Mouse (Mus musculus): Measurements from ENCODE around the gene Dpt. TPM values are rescaled to one million over a fixed set of nuclear protein-coding genes. Genes with fewer than 3 reads are reported as not detected.

Gene Dpt
- polyA plus RNA-seq, 1 experiment from 2014 or later: 21.2 TPM

DNA sequence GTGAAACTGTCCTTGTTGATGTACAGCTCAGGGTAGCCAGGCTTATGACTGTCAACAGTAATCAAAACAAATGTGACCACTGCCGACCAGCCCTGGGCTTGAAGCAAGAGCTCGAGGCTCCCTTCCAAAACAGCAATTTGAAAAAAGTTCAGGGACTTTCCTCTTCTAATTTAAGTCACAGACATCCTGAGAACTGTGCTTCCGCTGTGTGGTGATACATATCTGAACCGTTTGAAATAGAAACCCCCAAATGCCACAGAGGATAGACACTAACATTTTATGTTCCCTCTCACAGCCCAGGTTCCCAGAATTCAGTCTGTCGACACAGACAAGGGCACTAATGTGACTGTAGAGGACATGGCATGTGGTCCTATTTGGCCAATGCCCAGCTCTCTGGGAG, 18.9 kb downstream of the Dpt start:
- Histone ChIP-seq H3K9ac (ENCODE audit: low read length) (no peak overlapping the region), H3K4me1 (ENCODE audit: control insufficient read depth in 2 of 2, insufficient read depth in 2 of 2, low read length in 2 of 2) (peaks cover 0 to 4% of the 10 kb centered on the region in 2 experiments; a peak in 2 of 4 replicates), H3K27ac (replicated peaks in 1 of 2; ENCODE audit: control insufficient read depth in 1 of 2, insufficient read depth in 1 of 2, low read depth in 2 of 2, low read length in 2 of 2) (no peak overlapping the region), H3K9me3 (ENCODE audit: control insufficient read depth, low read length) (no peaks in the 10 kb centered on the region), H3K27me3 (ENCODE audit: control insufficient read depth, insufficient read depth, low read length) (no peaks in the 10 kb centered on the region), H3K4me3 (ENCODE audit: control insufficient read depth in 1 of 2, insufficient read depth in 1 of 2, low read depth in 1 of 2, low read length in 2 of 2) (no peak overlapping the region), H3K4me2 (ENCODE audit: low read length) (no peak overlapping the region), H3K36me3 (ENCODE audit: control insufficient read depth, insufficient read depth, low read length) (no peaks in the 10 kb centered on the region)
- ATAC-seq (ENCODE audit: insufficient number of reproducible peaks, insufficient read depth, low FRiP score, low read depth): no peak
- 61% methylated on average over 5 of the region's 5 CpGs for WGBS

DNA sequence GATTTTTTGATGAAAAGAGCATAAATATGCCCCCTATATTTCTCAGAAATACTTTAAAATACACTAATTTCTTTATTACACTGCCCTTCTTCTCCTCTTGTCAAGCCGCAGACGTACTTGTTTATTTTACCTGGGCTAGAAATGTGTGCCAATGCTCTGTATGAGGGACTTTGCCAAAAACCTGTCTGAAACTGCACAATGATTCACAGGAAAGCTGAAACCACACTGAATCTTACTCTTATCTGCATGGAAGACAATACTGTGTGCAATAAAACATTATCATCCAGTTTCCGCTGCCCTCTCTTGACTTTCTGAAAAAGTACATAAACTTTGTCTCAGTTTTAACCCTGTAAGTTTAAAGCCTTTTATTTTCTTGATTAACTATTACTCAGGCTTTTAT, 20.9 kb downstream of the Dpt start:
- 65% methylated on average over 3 of the region's 3 CpGs for WGBS
- H3K36me3 ChIP-seq (ENCODE audit: control insufficient read depth, insufficient read depth, low read length): no peaks in the 10 kb centered on the region
- H3K27me3 ChIP-seq (ENCODE audit: control insufficient read depth, insufficient read depth, low read length): no peaks in the 10 kb centered on the region
- no peaks in the 10 kb centered on the region for H3K9me3 ChIP-seq (ENCODE audit: control insufficient read depth, low read length)
- ATAC-seq (ENCODE audit: insufficient number of reproducible peaks, insufficient read depth, low FRiP score, low read depth): no peak
- no peak overlapping the region for H3K27ac ChIP-seq (replicated peaks in 1 of 2; ENCODE audit: control insufficient read depth in 1 of 2, insufficient read depth in 1 of 2, low read depth in 2 of 2, low read length in 2 of 2)
- peaks cover 0 to 4% of the 10 kb centered on the region in 2 experiments; a peak in 2 of 4 replicates for H3K4me1 ChIP-seq (ENCODE audit: control insufficient read depth in 2 of 2, insufficient read depth in 2 of 2, low read length in 2 of 2)
- no peak overlapping the region for H3K9ac ChIP-seq (ENCODE audit: low read length)
- no peak overlapping the region for H3K4me3 ChIP-seq (ENCODE audit: control insufficient read depth in 1 of 2, insufficient read depth in 1 of 2, low read depth in 1 of 2, low read length in 2 of 2)
- no peak overlapping the region for H3K4me2 ChIP-seq (ENCODE audit: low read length)

GRCm38 (mm10) chr1:164821307-164821706, 24.9 kb downstream of the Dpt start:
- no peak for ATAC-seq (ENCODE audit: insufficient number of reproducible peaks, insufficient read depth, low FRiP score, low read depth)
- H3K9me3 ChIP-seq (ENCODE audit: control insufficient read depth, low read length): no peaks in the 10 kb centered on the region
- 85% methylated on average over 1 of the region's 1 CpGs for WGBS
- H3K4me3 ChIP-seq (ENCODE audit: control insufficient read depth in 1 of 2, insufficient read depth in 1 of 2, low read depth in 1 of 2, low read length in 2 of 2): no peak overlapping the region
- H3K4me1 ChIP-seq (ENCODE audit: control insufficient read depth in 2 of 2, insufficient read depth in 2 of 2, low read length in 2 of 2): no peaks in the 10 kb centered on the region; a peak in 1 of 4 replicates
- H3K9ac ChIP-seq (ENCODE audit: low read length): no peak overlapping the region
- no peak overlapping the region for H3K27ac ChIP-seq (replicated peaks in 1 of 2; ENCODE audit: control insufficient read depth in 1 of 2, insufficient read depth in 1 of 2, low read depth in 2 of 2, low read length in 2 of 2)
- no peak overlapping the region for H3K4me2 ChIP-seq (ENCODE audit: low read length)
- H3K36me3 ChIP-seq (ENCODE audit: control insufficient read depth, insufficient read depth, low read length): no peaks in the 10 kb centered on the region
- H3K27me3 ChIP-seq (ENCODE audit: control insufficient read depth, insufficient read depth, low read length): no peaks in the 10 kb centered on the region

DNA sequence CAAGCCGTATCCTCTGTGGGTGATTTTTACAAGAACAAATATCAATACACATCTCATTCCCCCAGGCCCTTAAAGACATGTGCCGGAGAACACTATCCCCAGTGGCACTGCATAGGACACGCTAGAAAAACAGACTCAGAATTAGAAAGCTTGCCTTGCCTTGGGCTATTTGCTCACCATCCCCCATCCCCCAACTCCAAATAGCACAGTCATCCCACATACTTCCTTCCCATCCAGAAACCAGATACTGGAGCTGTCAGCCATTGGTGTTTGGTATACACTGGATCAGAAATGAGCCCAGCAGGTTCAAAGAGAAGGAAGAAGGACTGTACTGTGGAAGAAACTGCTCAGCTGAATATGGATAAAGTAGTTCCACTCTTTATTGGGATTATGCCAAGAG, 25.4 kb downstream of the Dpt start:
- Histone ChIP-seq H3K4me3 (ENCODE audit: control insufficient read depth in 1 of 2, insufficient read depth in 1 of 2, low read depth in 1 of 2, low read length in 2 of 2) (no peak overlapping the region), H3K4me1 (ENCODE audit: control insufficient read depth in 2 of 2, insufficient read depth in 2 of 2, low read length in 2 of 2) (no peaks in the 10 kb centered on the region; a peak in 1 of 4 replicates), H3K36me3 (ENCODE audit: control insufficient read depth, insufficient read depth, low read length) (no peaks in the 10 kb centered on the region), H3K27ac (replicated peaks in 1 of 2; ENCODE audit: control insufficient read depth in 1 of 2, insufficient read depth in 1 of 2, low read depth in 2 of 2, low read length in 2 of 2) (no peak overlapping the region), H3K9me3 (ENCODE audit: control insufficient read depth, low read length) (no peaks in the 10 kb centered on the region), H3K9ac (ENCODE audit: low read length) (no peak overlapping the region), H3K27me3 (ENCODE audit: control insufficient read depth, insufficient read depth, low read length) (no peaks in the 10 kb centered on the region), H3K4me2 (ENCODE audit: low read length) (no peak overlapping the region)
- WGBS: 73% methylated on average over 3 of the region's 3 CpGs
- ATAC-seq (ENCODE audit: insufficient number of reproducible peaks, insufficient read depth, low FRiP score, low read depth): no peak

DNA sequence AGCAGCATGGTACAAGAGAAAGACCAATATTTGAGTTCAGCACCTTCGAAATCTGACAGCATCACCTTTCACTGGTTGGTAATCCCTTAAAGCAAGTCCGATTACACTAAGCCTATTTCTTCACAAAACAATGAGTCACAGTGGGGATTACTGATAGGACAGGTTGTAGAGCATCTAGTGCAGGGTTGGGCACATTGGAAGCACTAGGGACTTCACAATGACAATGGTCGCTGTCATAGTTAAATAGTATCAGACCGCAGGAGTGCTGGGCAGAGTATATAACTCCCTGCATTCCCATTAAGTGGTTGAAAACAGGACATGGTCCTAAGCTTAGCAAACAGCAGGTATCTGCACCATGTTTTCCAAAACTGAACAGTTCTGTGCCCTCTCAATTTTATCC, 25.8 kb downstream of the Dpt start:
- Histone ChIP-seq H3K27ac (replicated peaks in 1 of 2; ENCODE audit: control insufficient read depth in 1 of 2, insufficient read depth in 1 of 2, low read depth in 2 of 2, low read length in 2 of 2) (no peak overlapping the region), H3K4me3 (ENCODE audit: control insufficient read depth in 1 of 2, insufficient read depth in 1 of 2, low read depth in 1 of 2, low read length in 2 of 2) (no peak overlapping the region), H3K9ac (ENCODE audit: low read length) (no peak overlapping the region), H3K9me3 (ENCODE audit: control insufficient read depth, low read length) (no peaks in the 10 kb centered on the region), H3K27me3 (ENCODE audit: control insufficient read depth, insufficient read depth, low read length) (no peaks in the 10 kb centered on the region), H3K4me1 (ENCODE audit: control insufficient read depth in 2 of 2, insufficient read depth in 2 of 2, low read length in 2 of 2) (no peaks in the 10 kb centered on the region; a peak in 1 of 4 replicates), H3K36me3 (ENCODE audit: control insufficient read depth, insufficient read depth, low read length) (no peaks in the 10 kb centered on the region), H3K4me2 (ENCODE audit: low read length) (no peak overlapping the region)
- 75% methylated on average over 4 of the region's 4 CpGs for WGBS
- ATAC-seq (ENCODE audit: insufficient number of reproducible peaks, insufficient read depth, low FRiP score, low read depth): no peak

DNA sequence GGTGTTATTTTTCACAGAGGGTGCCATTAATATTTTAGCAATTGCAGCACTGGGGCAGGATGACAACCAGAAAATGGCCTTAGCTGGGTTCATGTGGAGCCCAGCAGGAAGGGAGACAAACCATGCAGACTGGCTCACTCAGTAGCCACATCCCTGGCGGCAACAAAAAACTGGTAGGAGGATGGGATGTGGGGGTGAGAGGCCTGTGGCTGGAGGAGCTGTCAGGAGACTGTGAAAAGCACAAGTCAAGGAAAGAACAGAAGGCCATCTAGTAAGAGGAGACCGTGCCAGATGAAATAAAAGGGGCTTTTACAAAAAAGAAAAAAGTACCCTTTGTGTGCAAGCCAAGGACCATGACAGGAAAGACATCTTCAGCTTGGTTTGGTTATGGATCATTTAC, 28.5 kb downstream of the Dpt start:
- H3K4me1 ChIP-seq (ENCODE audit: control insufficient read depth in 2 of 2, insufficient read depth in 2 of 2, low read length in 2 of 2): no peaks in the 10 kb centered on the region; a peak in 1 of 4 replicates
- H3K27me3 ChIP-seq (ENCODE audit: control insufficient read depth, insufficient read depth, low read length): no peaks in the 10 kb centered on the region
- no peak overlapping the region for H3K4me2 ChIP-seq (ENCODE audit: low read length)
- 60% methylated on average over 2 of the region's 2 CpGs for WGBS
- no peak overlapping the region for H3K27ac ChIP-seq (replicated peaks in 1 of 2; ENCODE audit: control insufficient read depth in 1 of 2, insufficient read depth in 1 of 2, low read depth in 2 of 2, low read length in 2 of 2)
- H3K4me3 ChIP-seq (ENCODE audit: control insufficient read depth in 1 of 2, insufficient read depth in 1 of 2, low read depth in 1 of 2, low read length in 2 of 2): no peak overlapping the region
- ATAC-seq (ENCODE audit: insufficient number of reproducible peaks, insufficient read depth, low FRiP score, low read depth): no peak
- no peaks in the 10 kb centered on the region for H3K9me3 ChIP-seq (ENCODE audit: control insufficient read depth, low read length)
- H3K9ac ChIP-seq (ENCODE audit: low read length): no peak overlapping the region
- no peaks in the 10 kb centered on the region for H3K36me3 ChIP-seq (ENCODE audit: control insufficient read depth, insufficient read depth, low read length)

GRCm38 (mm10) chr1:164829881-164830280, 33.4 kb downstream of the Dpt start:
- no peak for ATAC-seq (ENCODE audit: insufficient number of reproducible peaks, insufficient read depth, low FRiP score, low read depth)
- WGBS: 25% methylated on average over 1 of the region's 1 CpGs

DNA sequence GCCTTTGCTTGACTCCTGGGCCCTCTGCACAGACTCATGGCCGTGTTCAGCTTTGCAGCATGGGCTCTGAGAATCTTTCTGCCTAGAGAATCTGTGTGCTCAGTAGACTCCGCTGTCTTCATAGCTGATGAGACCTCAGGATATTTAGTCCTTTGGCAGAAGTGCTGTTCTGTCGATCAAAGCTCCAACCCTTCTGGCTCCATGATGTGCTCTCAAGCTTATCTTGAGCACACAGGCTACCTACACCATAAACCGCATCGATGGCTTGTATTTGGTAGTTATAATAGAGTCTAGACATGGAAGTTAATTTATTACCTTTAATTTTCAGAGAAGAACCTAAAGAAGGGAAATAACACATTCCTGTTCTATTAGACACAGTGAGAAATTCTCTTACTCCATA, 36.0 kb downstream of the Dpt start:
- H3K4me2 ChIP-seq (ENCODE audit: low read length): no peak overlapping the region
- ATAC-seq (ENCODE audit: insufficient number of reproducible peaks, insufficient read depth, low FRiP score, low read depth): no peak
- H3K36me3 ChIP-seq (ENCODE audit: control insufficient read depth, insufficient read depth, low read length): no peaks in the 10 kb centered on the region
- no peaks in the 10 kb centered on the region for H3K9me3 ChIP-seq (ENCODE audit: control insufficient read depth, low read length)
- WGBS: 81% methylated on average over 5 of the region's 5 CpGs
- no peak overlapping the region for H3K27ac ChIP-seq (replicated peaks in 1 of 2; ENCODE audit: control insufficient read depth in 1 of 2, insufficient read depth in 1 of 2, low read depth in 2 of 2, low read length in 2 of 2)
- H3K4me3 ChIP-seq (ENCODE audit: control insufficient read depth in 1 of 2, insufficient read depth in 1 of 2, low read depth in 1 of 2, low read length in 2 of 2): no peak overlapping the region
- no peaks in the 10 kb centered on the region for H3K4me1 ChIP-seq (ENCODE audit: control insufficient read depth in 2 of 2, insufficient read depth in 2 of 2, low read length in 2 of 2)
- no peak overlapping the region for H3K9ac ChIP-seq (ENCODE audit: low read length)
- no peaks in the 10 kb centered on the region for H3K27me3 ChIP-seq (ENCODE audit: control insufficient read depth, insufficient read depth, low read length)

More at GRCm38 (mm10) chr1:164829881-164830280, 33.4 kb downstream of the Dpt start:
- Histone ChIP-seq H3K36me3 (ENCODE audit: control insufficient read depth, insufficient read depth, low read length) (no peaks in the 10 kb centered on the region), H3K9me3 (ENCODE audit: control insufficient read depth, low read length) (no peaks in the 10 kb centered on the region), H3K9ac (ENCODE audit: low read length) (no peak overlapping the region), H3K27ac (replicated peaks in 1 of 2; ENCODE audit: control insufficient read depth in 1 of 2, insufficient read depth in 1 of 2, low read depth in 2 of 2, low read length in 2 of 2) (no peak overlapping the region), H3K27me3 (ENCODE audit: control insufficient read depth, insufficient read depth, low read length) (no peaks in the 10 kb centered on the region), H3K4me2 (ENCODE audit: low read length) (no peak overlapping the region), H3K4me3 (ENCODE audit: control insufficient read depth in 1 of 2, insufficient read depth in 1 of 2, low read depth in 1 of 2, low read length in 2 of 2) (no peak overlapping the region), H3K4me1 (ENCODE audit: control insufficient read depth in 2 of 2, insufficient read depth in 2 of 2, low read length in 2 of 2) (no peaks in the 10 kb centered on the region)
